Mouse (Mus musculus): ENCODE data around the gene Zfp934. TPM values are rescaled to one million over a fixed set of nuclear protein-coding genes. Genes with fewer than 3 reads are reported as not detected.
"Not testable (repeated sequence)": the region's sequence is repeated elsewhere in the genome, so short reads cannot be mapped to it uniquely, and the experiment has no call there.

The Zfp934 gene
- 1 to 10 TPM; 4.2 to 4.4 TPM for total RNA-seq (2021)
- long read RNA-seq, experiment 1, partial matches to known transcripts: 0 of 5 reads
- long read RNA-seq, experiment 1, other reads (novel, unspliced or antisense): 2 of 5 reads
- long read RNA-seq, experiment 2, partial matches to known transcripts: 0 of 2 reads
- long read RNA-seq, experiment 2, other reads (novel, unspliced or antisense): 1 of 2 reads

- not testable (repeated sequence) for DNase-seq
Measured at GRCm38 (mm10) chr13:62571099-62571498, at the start of gene Zfp934. Gene Zfp934 (minus strand): TSS chr13:62571199.

- not testable (repeated sequence) for DNase-seq
Measured at GRCm38 (mm10) chr13:62617449-62617848, 46.5 kb upstream of the Zfp934 start.

GRCm38 (mm10) chr13:62561696-62562095, 9.3 kb downstream of the Zfp934 start:
- DNase-seq: peak in 1 of 2 experiments; percentile 16

GRCm38 (mm10) chr13:62558189-62559110, 12.5 kb downstream of the Zfp934 start, which contains the start of gene Zfp935:
Gene Zfp935 (minus strand): TSS chr13:62558511.
- DNase-seq: peak; percentile 86 to 88

GRCm38 (mm10) chr13:62530129-62530528, 40.9 kb downstream of the Zfp934 start:
- DNase-seq: not testable (repeated sequence)

- DNase-seq: not testable (repeated sequence)
Measured at GRCm38 (mm10) chr13:62510641-62511420, 60.2 kb downstream of the Zfp934 start.

GRCm38 (mm10) chr13:62472661-62473060, 98.3 kb downstream of the Zfp934 start:
- not testable (repeated sequence) for DNase-seq

GRCm38 (mm10) chr13:62469947-62470346, 101.1 kb downstream of the Zfp934 start:
- peak; percentile 9 to 23 for DNase-seq

GRCm38 (mm10) chr13:62466424-62467334, 104.3 kb downstream of the Zfp934 start, which contains the start of gene Gm49359:
Gene Gm49359 (minus strand): TSS chr13:62466832.
- DNase-seq: peak; percentile 95

Small RNA genes lying within 50 kb of the gene (microRNA-seq; reads per million reads assigned to microRNA genes)
- gene Gm22256: 0 reads per million in 2 experiments

Other genes starting within 250 kb of the Zfp934 start
- gene Gm3604, start 188.0 kb downstream of the Zfp934 start, total RNA-seq (2021): 1 to 10 TPM in 1 of 2 experiments, under 1 TPM in 1; 0.44 to 1.1 TPM
- gene Gm49359, start 104.4 kb downstream of the Zfp934 start, total RNA-seq (2021): 1 to 10 TPM; 5.0 to 5.6 TPM
- gene Zfp935, start 12.7 kb downstream of the Zfp934 start, total RNA-seq (2021): 1 to 10 TPM in 1 of 2 experiments, not detected in 1; 1.3 TPM
- gene 6720489N17Rik, start 53.0 kb upstream of the Zfp934 start, total RNA-seq (2021): under 1 TPM; 0.55 to 0.87 TPM
- gene Platr25, start 189.5 kb upstream of the Zfp934 start, total RNA-seq (2021): 1 to 10 TPM; 2.1 to 2.6 TPM
- gene Gm5141, start 214.6 kb upstream of the Zfp934 start, total RNA-seq (2021): under 1 TPM; 0.52 to 0.72 TPM

Measured in heart, adult 18-20 months (tissue).